Mouse (Mus musculus): ENCODE results near the gene Klk1b9.

DNA sequence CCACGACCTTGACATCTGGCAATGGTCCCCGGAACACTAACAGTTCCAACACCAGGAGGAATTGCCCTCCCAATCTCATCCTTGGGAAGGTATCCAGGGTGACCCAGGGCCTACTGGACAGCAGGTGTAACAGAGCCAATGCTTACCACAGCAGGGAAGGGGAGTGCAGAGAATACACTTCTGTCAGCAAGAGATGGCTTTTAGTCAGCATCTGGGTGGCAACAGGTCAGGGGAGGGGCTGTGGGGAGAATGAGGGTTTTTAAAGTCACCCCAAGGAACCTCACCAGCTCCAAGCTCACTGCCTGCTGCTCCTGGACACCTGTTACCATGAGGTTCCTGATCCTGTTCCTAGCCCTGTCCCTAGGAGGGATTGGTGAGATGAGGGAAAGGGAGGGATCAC lies 25.5 kb upstream of the Klk1b9 start, which contains the start of gene Klk1b8:
- TF ChIP-seq CTCF (IDR thresholded peaks at IDR 0.05; ENCODE audit: low read depth) = no peak
- TF ChIP-seq EP300 (optimal IDR thresholded peaks at IDR 0.05) = no peak
